Mouse (Mus musculus) macrophage (primary cell): ENCODE results near the gene Mgat5. TPM values are rescaled to one million over a fixed set of nuclear protein-coding genes. Genes with fewer than 3 reads are reported as not detected.

Source experiments
- H3K27ac ChIP-seq: fragments of 350-480 bp; formaldehyde crosslinking; 2 replicates; pipeline ENCODE4 v1.9.0; 2021
- H3K36me3 ChIP-seq: fragments of 350-480 bp; formaldehyde crosslinking; 2 replicates; pipeline ENCODE4 v1.9.0; 2021; ENCODE audit errors: inconsistent target
- H3K4me3 ChIP-seq: fragments of 350-480 bp; formaldehyde crosslinking; 2 replicates; pipeline ENCODE4 v1.9.0; 2021; ENCODE audit errors: inconsistent target
- H3K79me2 ChIP-seq: fragments of 350-480 bp; formaldehyde crosslinking; 2 replicates; pipeline ENCODE4 v1.9.0; 2021; ENCODE audit errors: inconsistent target
- WGBS: methylation state at CpG from one replicate; pipeline ENCODE4 v1.1.7; 2026; ENCODE audit warnings: inconsistent platforms; ENCODE audit not compliant: missing documents; 5-methylcytosine and 5-hydroxymethylcytosine counted together
- polyA plus RNA-seq: library from polyadenylated mRNA; stranded (reverse); fragments of 250-400 nt; gene quantifications from 3 replicates; pipeline ENCODE4 v1.2.4, GENCODE M21; 2018; ENCODE audit warnings: inconsistent platforms

Mgat5 gene
- polyA plus RNA-seq, 1 experiment from 2014 or later: 29.7 TPM

- Histone ChIP-seq H3K79me2 (peaks cover 54% of the 10 kb centered on the region), H3K27ac (no peak overlapping the region), H3K4me3 (no peak overlapping the region), H3K36me3 (peaks cover 11% of the 10 kb centered on the region; the same call in 1 of the 2 replicates)
- 89% methylated on average over 9 of the region's 9 CpGs for WGBS
Observed at GRCm38 (mm10) chr1:127338833-127339487, 134.1 kb downstream of the Mgat5 start.

- WGBS: 94% methylated on average over 9 of the region's 9 CpGs
- H3K79me2 ChIP-seq: peaks cover 54% of the 10 kb centered on the region; the same call in 1 of the 2 replicates
- H3K27ac ChIP-seq: no peak overlapping the region
- peaks cover 11% of the 10 kb centered on the region; the same call in 1 of the 2 replicates for H3K36me3 ChIP-seq
- no peak overlapping the region for H3K4me3 ChIP-seq
Observed at GRCm38 (mm10) chr1:127340296-127340695, 135.5 kb downstream of the Mgat5 start.

GRCm38 (mm10) chr1:127344913-127345312 lies 140.1 kb downstream of the Mgat5 start:
- H3K36me3 ChIP-seq: peaks cover under 1% of the 10 kb centered on the region; the same call in 1 of the 2 replicates
- no peak overlapping the region for H3K27ac ChIP-seq
- 64% methylated on average over 9 of the region's 9 CpGs for WGBS
- no peak overlapping the region for H3K4me3 ChIP-seq
- peaks cover 61% of the 10 kb centered on the region; the same call in 1 of the 2 replicates for H3K79me2 ChIP-seq

GRCm38 (mm10) chr1:127346596-127347139 lies 141.9 kb downstream of the Mgat5 start:
- Histone ChIP-seq H3K79me2 (peaks cover 59% of the 10 kb centered on the region; the same call in 1 of the 2 replicates), H3K36me3 (no peaks in the 10 kb centered on the region), H3K4me3 (no peak overlapping the region), H3K27ac (no peak overlapping the region)
- WGBS: 88% methylated on average over 3 of the region's 3 CpGs

- H3K27ac ChIP-seq: no peak overlapping the region
- H3K4me3 ChIP-seq: no peak overlapping the region
- 64% methylated on average over 3 of the region's 3 CpGs for WGBS
- H3K79me2 ChIP-seq: peaks cover 66% of the 10 kb centered on the region; the same call in 1 of the 2 replicates
- no peaks in the 10 kb centered on the region for H3K36me3 ChIP-seq
Observed at GRCm38 (mm10) chr1:127347878-127348620, 143.2 kb downstream of the Mgat5 start.

- Histone ChIP-seq H3K79me2 (peaks cover 68% of the 10 kb centered on the region; the same call in 1 of the 2 replicates), H3K36me3 (no peaks in the 10 kb centered on the region), H3K27ac (no peak overlapping the region), H3K4me3 (no peak overlapping the region)
- 51% methylated on average over 9 of the region's 9 CpGs for WGBS
Observed at GRCm38 (mm10) chr1:127348642-127349341, 144.0 kb downstream of the Mgat5 start.

- H3K79me2 ChIP-seq: peaks cover 62% of the 10 kb centered on the region; the same call in 1 of the 2 replicates
- no peak overlapping the region for H3K4me3 ChIP-seq
- WGBS: 90% methylated on average over 12 of the region's 12 CpGs
- no peaks in the 10 kb centered on the region; the same call in 1 of the 2 replicates for H3K36me3 ChIP-seq
- H3K27ac ChIP-seq: no peak overlapping the region
Observed at GRCm38 (mm10) chr1:127351380-127352057, 146.7 kb downstream of the Mgat5 start.

- WGBS: 85% methylated on average over 4 of the region's 4 CpGs
- H3K27ac ChIP-seq: no peak overlapping the region
Observed at GRCm38 (mm10) chr1:127352131-127352793, 147.4 kb downstream of the Mgat5 start.

GRCm38 (mm10) chr1:127353408-127353807 lies 148.6 kb downstream of the Mgat5 start:
- Histone ChIP-seq H3K79me2 (peaks cover 61% of the 10 kb centered on the region; the same call in 1 of the 2 replicates), H3K36me3 (no peaks in the 10 kb centered on the region; the same call in 1 of the 2 replicates), H3K4me3 (no peak overlapping the region), H3K27ac (no peak overlapping the region)
- 83% methylated on average over 9 of the region's 9 CpGs for WGBS

More at GRCm38 (mm10) chr1:127352131-127352793, 147.4 kb downstream of the Mgat5 start:
- Histone ChIP-seq H3K79me2 (peaks cover 64% of the 10 kb centered on the region; the same call in 1 of the 2 replicates), H3K36me3 (no peaks in the 10 kb centered on the region; the same call in 1 of the 2 replicates), H3K4me3 (no peak overlapping the region)

GRCm38 (mm10) chr1:127354152-127354551 lies 149.3 kb downstream of the Mgat5 start:
- WGBS: 97% methylated on average over 4 of the region's 5 CpGs
- Histone ChIP-seq H3K4me3 (no peak overlapping the region), H3K79me2 (peaks cover 68% of the 10 kb centered on the region; the same call in 1 of the 2 replicates), H3K27ac (no peak overlapping the region), H3K36me3 (no peaks in the 10 kb centered on the region; the same call in 1 of the 2 replicates)

GRCm38 (mm10) chr1:127355034-127355433 lies 150.2 kb downstream of the Mgat5 start:
- no peaks in the 10 kb centered on the region; the same call in 1 of the 2 replicates for H3K36me3 ChIP-seq
- no peak overlapping the region for H3K27ac ChIP-seq
- WGBS: 92% methylated on average over 3 of the region's 3 CpGs
- no peak overlapping the region for H3K4me3 ChIP-seq
- H3K79me2 ChIP-seq: peaks cover 75% of the 10 kb centered on the region; the same call in 1 of the 2 replicates

GRCm38 (mm10) chr1:127363638-127364037 lies 158.8 kb downstream of the Mgat5 start:
- H3K4me3 ChIP-seq: no peak overlapping the region
- 83% methylated on average over 7 of the region's 7 CpGs for WGBS
- H3K79me2 ChIP-seq: peaks cover 29% of the 10 kb centered on the region; the same call in 1 of the 2 replicates
- H3K36me3 ChIP-seq: peaks cover 40% of the 10 kb centered on the region
- no peak overlapping the region for H3K27ac ChIP-seq

- Histone ChIP-seq H3K4me3 (no peak overlapping the region), H3K27ac (no peak overlapping the region), H3K36me3 (peaks cover 51% of the 10 kb centered on the region), H3K79me2 (peaks cover 9% of the 10 kb centered on the region; the same call in 1 of the 2 replicates)
- 95% methylated on average over 5 of the region's 5 CpGs for WGBS
Observed at GRCm38 (mm10) chr1:127365706-127366105, 160.9 kb downstream of the Mgat5 start.
